Mouse (Mus musculus) cerebellum, adult 11 months (tissue): ENCODE results near the gene Gm36079.
"Not testable (repeated sequence)": the region's sequence is repeated elsewhere in the genome, so short reads cannot be mapped to it uniquely, and the experiment has no call there.

Source experiments
- DNase-seq: peaks from one replicate; pipeline ENCODE4 v3.0.0; 2022

Gene Gm36079

DNA sequence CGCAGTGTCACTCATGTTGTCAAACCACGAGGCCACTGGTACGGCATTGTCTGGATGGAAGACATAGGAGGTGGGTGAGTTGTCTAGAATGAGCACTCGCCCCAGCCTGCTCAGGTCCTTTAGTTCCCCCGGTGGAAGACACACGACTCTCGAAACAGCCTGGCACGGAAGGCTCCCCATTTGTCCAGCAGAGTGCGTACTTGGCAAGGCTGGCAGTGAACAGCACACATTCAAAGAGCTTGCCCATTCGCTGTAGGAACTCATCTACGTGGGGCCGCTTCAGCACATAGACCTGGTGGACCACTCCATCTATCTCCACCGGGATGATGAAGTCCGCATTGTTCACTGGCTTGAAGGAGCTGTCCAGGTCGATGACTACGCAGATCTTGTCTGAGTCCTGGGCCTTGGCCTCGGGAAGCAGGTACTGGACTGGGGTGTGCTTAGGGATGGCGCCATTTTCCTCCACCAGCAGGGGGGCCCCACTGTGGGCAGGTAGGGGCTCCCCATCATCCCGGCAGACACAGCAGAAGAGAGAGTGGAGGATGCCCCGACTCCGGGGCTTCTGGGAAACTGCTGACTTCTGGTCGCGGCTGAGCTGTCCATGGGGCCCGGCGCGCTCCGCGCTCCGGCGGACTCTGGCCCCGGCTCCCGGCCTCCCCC, 11.3 kb downstream of the Gm36079 start:
- not testable (repeated sequence) for DNase-seq

DNA sequence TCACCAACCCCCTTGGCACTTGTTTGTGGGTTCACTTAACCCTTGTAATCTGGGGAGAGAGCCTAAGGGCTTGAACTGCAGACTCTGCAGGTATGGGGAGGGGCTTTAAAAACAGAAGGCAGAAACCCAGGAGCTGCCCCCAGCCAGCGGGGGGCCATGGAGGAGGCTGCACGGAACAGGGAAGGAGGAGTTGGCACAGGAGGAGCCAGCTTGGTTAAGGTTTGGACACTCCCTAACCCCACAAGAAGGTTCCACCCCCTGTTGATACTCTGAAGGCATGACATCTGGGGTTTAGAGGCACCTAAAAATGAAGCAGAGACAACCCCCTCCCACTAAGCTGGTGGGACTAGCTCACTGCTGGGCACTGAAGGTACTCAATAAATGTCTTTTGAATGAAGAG, 12.8 kb downstream of the Gm36079 start:
- DNase-seq = not testable (repeated sequence)

DNA sequence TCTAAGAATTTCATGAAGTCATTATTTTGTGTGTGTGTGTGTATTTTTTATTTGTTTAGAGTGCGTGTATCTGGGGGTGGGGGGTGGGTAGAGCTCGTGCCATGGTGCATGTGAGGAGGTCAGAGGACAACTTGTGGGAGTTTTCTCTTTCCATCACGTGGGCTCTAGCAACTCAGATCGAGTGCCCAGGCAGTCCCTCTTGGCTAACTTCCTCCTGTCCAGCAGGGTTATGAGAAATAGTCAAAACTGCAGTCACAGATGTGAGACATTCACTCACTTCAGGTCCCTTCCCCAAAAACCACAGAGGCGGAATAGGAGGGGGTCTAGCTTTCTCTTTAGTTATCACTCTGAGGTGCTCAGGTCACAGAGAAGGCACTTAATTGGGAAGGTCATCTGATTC, 13.3 kb downstream of the Gm36079 start:
- not testable (repeated sequence) for DNase-seq

DNA sequence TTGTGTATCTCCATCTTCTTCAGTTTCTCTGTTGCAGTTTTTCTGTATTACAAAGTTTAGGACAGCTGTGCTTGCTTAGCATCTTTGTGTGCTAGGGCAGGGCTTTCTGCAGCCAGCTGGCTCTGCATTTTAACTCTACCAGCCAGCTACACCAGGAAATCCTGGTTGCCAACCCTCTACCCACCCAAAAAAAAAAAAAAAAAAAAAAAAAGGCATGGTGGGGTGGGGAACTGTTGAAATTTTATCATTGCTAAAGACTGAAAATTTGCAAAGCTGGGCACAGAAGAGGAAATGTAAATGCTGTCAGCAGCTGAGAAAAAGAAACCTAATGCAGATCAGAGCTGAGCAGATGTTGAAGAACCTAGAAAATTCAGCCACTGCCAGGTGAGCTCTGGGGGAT, 16.7 kb downstream of the Gm36079 start:
- not testable (repeated sequence) for DNase-seq

DNA sequence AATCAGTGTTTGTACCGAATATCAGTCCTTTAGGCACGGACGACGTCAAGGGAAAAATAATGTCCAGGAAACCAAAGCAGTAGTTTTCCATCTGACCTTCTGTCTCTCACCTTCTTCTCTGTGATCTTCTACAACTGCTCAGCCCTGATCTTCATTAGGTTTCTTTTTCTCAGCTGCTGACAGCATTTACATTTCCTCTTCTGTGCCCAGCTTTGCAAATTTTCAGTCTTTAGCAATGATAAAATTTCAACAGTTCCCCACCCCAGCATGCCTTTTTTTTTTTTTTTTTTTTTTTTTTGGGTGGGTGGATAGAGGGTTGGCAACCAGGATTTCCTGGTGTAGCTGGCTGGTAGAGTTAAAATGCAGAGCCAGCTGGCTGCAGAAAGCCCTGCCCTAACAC, 27.6 kb downstream of the Gm36079 start:
- not testable (repeated sequence) for DNase-seq

DNA sequence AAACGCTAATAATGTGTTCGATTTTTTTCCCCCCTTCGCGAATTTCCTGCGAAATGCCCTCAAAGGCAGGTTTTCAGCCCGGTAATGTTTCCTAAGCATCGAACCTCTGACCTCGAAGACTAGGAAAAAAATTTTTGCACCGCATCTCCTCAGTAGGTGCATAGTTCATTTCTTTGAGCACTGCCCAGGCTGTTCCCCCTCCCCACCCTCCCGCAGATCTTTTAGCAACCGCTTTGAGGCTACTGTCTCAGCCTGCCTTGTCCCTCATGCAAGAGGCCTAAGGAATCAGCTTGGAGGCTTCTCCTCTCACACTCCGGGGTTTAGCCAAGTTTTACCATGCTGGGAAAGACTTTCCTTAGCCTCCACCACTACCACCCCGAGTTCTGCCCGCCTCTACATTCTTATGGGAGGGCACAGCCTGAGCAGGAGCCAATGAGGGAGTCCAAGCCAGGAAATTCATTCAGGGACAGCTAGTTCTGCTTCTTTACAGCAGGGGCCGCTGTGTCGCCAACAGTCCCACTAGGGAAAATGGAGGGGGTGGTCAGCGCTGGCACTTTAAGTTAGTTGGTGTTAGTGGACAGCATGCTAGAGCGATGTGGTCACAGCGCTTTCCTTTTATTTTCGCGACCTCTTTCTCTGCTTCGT, 28.2 kb downstream of the Gm36079 start:
- DNase-seq = not testable (repeated sequence)

DNA sequence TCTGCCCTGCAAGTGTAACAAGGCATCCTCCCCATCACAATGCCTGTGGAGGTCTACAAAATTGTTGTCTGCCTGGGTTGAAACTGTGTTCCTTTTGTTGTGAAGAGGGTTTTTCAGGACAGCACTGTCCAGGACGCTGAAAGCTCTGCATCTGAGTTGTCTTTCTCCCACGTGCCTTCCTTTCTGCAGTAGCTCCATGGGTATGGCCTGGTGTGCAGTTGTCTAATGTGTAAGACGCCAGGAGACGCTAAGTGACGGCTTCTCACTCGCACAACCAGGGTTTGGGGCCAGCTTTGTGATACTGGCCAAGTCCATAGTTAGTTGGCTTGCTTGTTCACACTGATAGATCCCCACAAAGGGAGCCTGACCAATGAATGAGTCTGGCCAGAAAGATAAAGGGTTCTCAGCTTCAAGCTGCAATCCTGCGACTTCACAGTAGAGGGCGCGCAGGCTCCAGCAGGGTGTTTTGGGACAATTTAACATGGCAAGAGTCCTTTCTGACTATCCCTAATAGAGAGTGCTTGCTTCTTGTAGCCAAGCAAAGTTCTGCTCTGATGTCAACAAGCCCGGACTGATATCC, 34.8 kb downstream of the Gm36079 start:
- DNase-seq = not testable (repeated sequence)

DNA sequence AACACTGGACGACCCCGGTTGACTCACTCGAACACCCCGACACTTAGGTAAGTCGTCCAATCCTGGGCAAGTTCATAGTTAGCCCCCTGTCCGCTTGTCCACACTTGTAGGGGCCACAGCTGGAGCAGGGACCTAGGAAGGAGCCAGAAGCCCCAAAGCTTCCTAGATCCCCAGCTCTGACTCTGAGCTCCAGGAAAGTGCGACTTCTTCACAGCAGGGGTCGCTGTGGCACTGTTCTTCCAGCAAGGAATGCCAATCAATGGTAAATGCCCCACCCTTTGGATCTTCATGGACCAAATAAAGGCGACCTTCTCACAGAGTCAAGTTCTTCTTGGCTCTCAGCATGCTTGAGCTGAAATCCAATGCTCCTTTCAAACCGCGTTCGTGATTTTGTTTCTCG, 35.5 kb downstream of the Gm36079 start:
- not testable (repeated sequence) for DNase-seq
